Mouse (Mus musculus) gastrocnemius, adult 18-20 months (tissue): Measurements from ENCODE around the gene Nelfa. TPM values are rescaled to one million over a fixed set of nuclear protein-coding genes. Genes with fewer than 3 reads are reported as not detected.

Source experiments
- microRNA-seq: library from miRNA; unstranded; fragments of <30 nt; microRNA quantifications from one replicate; pipeline ENCODE4 v1.2.0, GENCODE M21; 2021
- total RNA-seq, 2 experiments: library from RNA; stranded (reverse); gene quantifications; 2 replicates each; pipeline ENCODE4 v1.2.3; 2021

Gene Nelfa
- total RNA-seq, 2 experiments from 2014 or later = 6.7 to 7.1 TPM

Small RNAs within 50 kb of the gene (microRNA-seq; reads per million reads assigned to microRNA genes)
- gene Mir7024 = 2.4 reads per million

Other genes starting within 250 kb of the Nelfa start
- gene Fgfr3, start 214.7 kb downstream of the Nelfa start, total RNA-seq = 1 to 10 TPM; 3.5 to 5.7 TPM
- 10 to 100 TPM; 71.4 to 74.5 TPM for gene Letm1, start 153.6 kb downstream of the Nelfa start, total RNA-seq
- gene Nsd2, start 115.7 kb downstream of the Nelfa start, total RNA-seq = 10 to 100 TPM in 1 of 2 experiments, 1 to 10 TPM in 1; 8.4 to 11.2 TPM
- gene Gm1673, start 47.0 kb upstream of the Nelfa start, total RNA-seq = not detected
- under 1 TPM; 0.18 to 0.26 TPM for gene Nat8l, start 59.6 kb upstream of the Nelfa start, total RNA-seq
- gene Poln, start 233.0 kb upstream of the Nelfa start, total RNA-seq = under 1 TPM; 0.68 to 0.78 TPM
- 1 to 10 TPM; 2.7 to 2.8 TPM for gene Haus3, start 233.1 kb upstream of the Nelfa start, total RNA-seq